Mouse (Mus musculus): ENCODE data around the gene Gm20814.
"Not testable (repeated sequence)": the region's sequence is repeated elsewhere in the genome, so short reads cannot be mapped to it uniquely, and the experiment has no call there.

Gene Gm20814

GRCm38 (mm10) chrY:75195556-75195955, at the start of gene Gm20814:
TSS of gene Gm20814 (plus strand) at chrY:75195856.
- not testable (repeated sequence) for DNase-seq (ENCODE audit: low spot score in 2 of 2)
